Mouse (Mus musculus): ENCODE results near the gene Grk3.

The Grk3 gene

DNA sequence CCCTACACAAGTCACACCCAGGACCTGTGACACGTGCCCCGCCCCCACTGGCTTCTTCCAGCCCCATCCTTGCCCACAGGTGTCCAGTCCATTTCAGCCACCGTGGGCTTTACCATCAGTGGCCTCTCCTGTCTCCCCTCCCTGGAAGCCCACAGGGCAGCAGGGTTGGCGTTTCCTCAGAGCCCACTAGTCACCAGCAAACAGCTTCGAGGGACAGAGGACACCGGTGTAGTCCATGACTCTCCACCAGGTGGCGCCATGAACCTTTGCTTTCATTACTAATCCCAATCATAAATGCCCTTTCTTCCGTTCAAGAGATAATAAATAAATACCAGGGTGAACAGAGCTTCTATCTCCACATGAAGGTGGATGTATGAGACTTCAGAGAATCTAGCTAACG is 144.9 kb downstream of the Grk3 start:
- DNase-seq (ENCODE audit: low read depth), result peak; percentile 54

DNA sequence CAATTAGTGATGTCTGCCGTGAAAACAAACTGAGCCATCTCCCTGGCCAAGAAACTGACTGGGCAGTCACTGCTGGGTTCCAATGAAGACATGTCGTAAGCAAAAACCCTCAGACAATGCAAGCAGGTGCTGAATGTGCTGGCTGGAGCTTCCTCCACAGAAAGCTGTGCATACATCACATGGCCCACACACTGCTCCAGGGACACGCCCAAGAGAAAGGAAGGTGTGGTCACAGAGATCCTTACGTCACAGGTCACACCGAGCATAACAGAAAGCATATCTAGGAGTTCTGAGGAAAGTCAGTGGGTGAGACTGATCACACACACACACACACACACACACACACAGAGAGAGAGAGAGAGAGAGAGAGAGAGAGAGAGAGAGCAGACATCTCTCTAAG is 147.0 kb downstream of the Grk3 start:
- DNase-seq (ENCODE audit: low read depth), result no peak

DNA sequence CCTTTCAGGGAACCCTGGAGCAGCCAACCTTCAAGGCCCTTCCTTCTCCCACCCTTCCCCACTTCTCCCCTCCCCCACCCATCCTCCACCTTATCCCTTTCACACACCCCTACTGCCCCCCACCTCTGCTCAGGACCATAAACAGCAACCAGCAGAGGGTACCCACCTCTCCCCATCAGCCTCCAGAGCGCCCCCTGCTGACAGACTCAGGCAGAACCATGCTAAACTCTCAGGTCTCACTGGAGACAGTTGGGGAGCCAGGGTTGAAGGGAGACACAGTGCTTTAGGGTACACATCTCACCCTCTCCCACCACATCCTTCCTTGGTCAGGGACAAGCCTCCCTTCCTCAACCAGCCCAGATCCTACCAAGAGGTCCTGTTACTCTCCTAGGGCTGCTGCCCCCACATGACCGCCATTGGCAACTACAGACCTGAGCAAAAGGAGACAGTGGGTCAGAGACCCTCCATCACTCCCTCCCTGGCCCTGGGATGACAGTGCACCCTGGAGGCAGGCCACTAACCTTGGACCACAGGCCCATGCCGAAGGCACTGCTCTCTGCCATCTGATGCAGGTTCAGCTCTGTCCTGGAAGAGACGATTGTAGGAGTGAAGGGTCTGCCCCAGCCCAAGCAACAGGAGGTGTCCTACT is 150.7 kb downstream of the Grk3 start:
- peak; percentile 19 for DNase-seq (ENCODE audit: low read depth)

Data from 416B (cell line).